Mouse (Mus musculus) thymus, postnatal 25 days (tissue): ENCODE measurements at regions not wholly inside any gene's neighbourhood (a gene's known extent, or its start where the extent isn't known, plus 50 kb on each side); places are given as distances from the start of the nearest gene placed in this dataset.

Experiments used
- DNase-seq: peaks from one replicate; pipeline ENCODE4 v3.0.0; 2022

GRCm38 (mm10) chr6:103421013-103421933, 89.1 kb upstream of the Chl1 start:
- DNase-seq, result no peak

GRCm38 (mm10) chr6:103430933-103431594, 79.3 kb upstream of the Chl1 start:
- no peak for DNase-seq

DNA sequence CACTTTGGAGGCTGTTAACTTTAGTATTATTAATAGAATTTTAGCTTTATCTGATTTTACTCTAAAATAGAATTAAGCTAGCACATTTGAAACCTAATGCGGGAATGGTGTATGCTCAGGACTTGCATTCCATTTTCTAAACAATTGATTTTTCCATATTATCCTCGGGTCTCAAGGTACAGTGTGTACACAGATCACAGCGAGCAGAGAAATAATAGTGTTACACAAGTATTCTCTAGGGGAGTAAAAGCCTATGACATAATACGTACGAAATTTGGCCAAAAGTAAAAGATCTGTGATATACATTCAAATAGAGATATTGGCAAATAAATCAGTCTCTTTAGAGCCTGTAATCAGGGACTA, 78.8 kb upstream of the Chl1 start:
- no peak for DNase-seq
